Mouse (Mus musculus): ENCODE measurements around the gene Qrich1. TPM values are rescaled to one million over a fixed set of nuclear protein-coding genes. Genes with fewer than 3 reads are reported as not detected.

Gene Qrich1
- polyA plus RNA-seq, 1 experiment from 2014 or later, result 27.1 TPM

- Histone ChIP-seq H3K9me3 (ENCODE audit: low read length) (no peaks in the 10 kb centered on the region), H3K4me1 (ENCODE audit: insufficient read depth) (no peaks in the 10 kb centered on the region), H3K4me2 (ENCODE audit: low read depth, low read length) (no peak overlapping the region), H3K9ac (replicated peaks) (no peak overlapping the region; the same call in 1 of the 2 replicates), H3K36me3 (replicated peaks; ENCODE audit: insufficient read depth, low read length) (no peaks in the 10 kb centered on the region), H3K27ac (ENCODE audit: low read depth) (no peak overlapping the region), H3K4me3 (ENCODE audit: low read depth, low read length) (no peak overlapping the region), H3K27me3 (ENCODE audit: insufficient read depth, low read length) (no peaks in the 10 kb centered on the region)
- ATAC-seq (no peak), DNase-seq (no peak)
- WGBS (ENCODE audit: insufficient replicate concordance), result 43% methylated on average over 14 of the region's 14 CpGs
- TF ChIP-seq CTCF (IDR thresholded peaks at IDR 0.05; ENCODE audit: low read depth) (no peak), EP300 (IDR thresholded peaks at IDR 0.05; ENCODE audit: low read depth) (no peak)
These were observed 71.1 kb downstream of the Qrich1 start for GRCm38 (mm10) chr9:108587571-108588180.

GRCm38 (mm10) chr9:108589229-108589628 lies 72.6 kb downstream of the Qrich1 start:
- H3K27me3 ChIP-seq (ENCODE audit: insufficient read depth, low read length), result no peaks in the 10 kb centered on the region
- H3K36me3 ChIP-seq (replicated peaks; ENCODE audit: insufficient read depth, low read length), result no peaks in the 10 kb centered on the region
- WGBS (ENCODE audit: insufficient replicate concordance), result 70% methylated on average over 5 of the region's 5 CpGs
- peak; percentile 47; the same call in 1 of the 2 replicates for TF ChIP-seq CTCF (IDR thresholded peaks at IDR 0.05; ENCODE audit: low read depth)
- TF ChIP-seq EP300 (IDR thresholded peaks at IDR 0.05; ENCODE audit: low read depth), result no peak
- H3K4me1 ChIP-seq (ENCODE audit: insufficient read depth), result no peaks in the 10 kb centered on the region
- no peaks in the 10 kb centered on the region for H3K9me3 ChIP-seq (ENCODE audit: low read length)
- H3K9ac ChIP-seq (replicated peaks), result no peak overlapping the region
- DNase-seq (no peak), ATAC-seq (no peak)
- H3K4me3 ChIP-seq (ENCODE audit: low read depth, low read length), result no peak overlapping the region
- H3K27ac ChIP-seq (ENCODE audit: low read depth), result no peak overlapping the region
- H3K4me2 ChIP-seq (ENCODE audit: low read depth, low read length), result no peak overlapping the region

DNA sequence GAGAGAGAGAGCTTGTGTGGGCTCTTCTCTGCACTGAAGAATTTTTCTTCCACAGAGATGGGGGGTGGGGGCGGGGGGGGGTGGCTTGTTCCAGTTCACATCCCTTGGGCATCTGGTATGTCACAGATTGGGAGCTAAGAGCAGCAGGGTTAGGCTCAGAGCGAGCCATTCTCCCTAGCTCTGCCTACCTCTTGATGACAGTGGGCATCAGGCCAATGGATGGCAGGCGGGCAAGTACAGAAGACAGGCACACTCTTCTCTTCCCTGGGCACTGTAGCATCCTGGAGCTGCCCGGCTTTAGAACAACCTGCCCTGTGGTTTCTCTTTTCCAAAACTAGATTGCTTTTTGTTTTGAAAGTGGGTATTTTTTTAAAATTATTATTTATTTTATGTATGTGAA lies 74.9 kb downstream of the Qrich1 start:
- no peak overlapping the region for H3K9ac ChIP-seq (replicated peaks)
- no peaks in the 10 kb centered on the region for H3K4me1 ChIP-seq (ENCODE audit: insufficient read depth)
- TF ChIP-seq EP300 (IDR thresholded peaks at IDR 0.05; ENCODE audit: low read depth), result no peak
- no peak for TF ChIP-seq CTCF (IDR thresholded peaks at IDR 0.05; ENCODE audit: low read depth)

GRCm38 (mm10) chr9:108594354-108594753 lies 77.7 kb downstream of the Qrich1 start:
- Histone ChIP-seq H3K27me3 (ENCODE audit: insufficient read depth, low read length) (no peaks in the 10 kb centered on the region), H3K4me2 (ENCODE audit: low read depth, low read length) (no peak overlapping the region), H3K4me3 (ENCODE audit: low read depth, low read length) (no peak overlapping the region), H3K9ac (replicated peaks) (no peak overlapping the region), H3K4me1 (ENCODE audit: insufficient read depth) (peaks cover 8% of the 10 kb centered on the region; the same call in 1 of the 2 replicates), H3K36me3 (replicated peaks; ENCODE audit: insufficient read depth, low read length) (no peaks in the 10 kb centered on the region), H3K27ac (ENCODE audit: low read depth) (no peak overlapping the region), H3K9me3 (ENCODE audit: low read length) (no peaks in the 10 kb centered on the region)
- ATAC-seq (no peak), DNase-seq (no peak)
- no peak for TF ChIP-seq CTCF (IDR thresholded peaks at IDR 0.05; ENCODE audit: low read depth)
- TF ChIP-seq EP300 (IDR thresholded peaks at IDR 0.05; ENCODE audit: low read depth), result no peak
- 52% methylated on average over 3 of the region's 3 CpGs for WGBS (ENCODE audit: insufficient replicate concordance)

More for the DNA sequence above, 74.9 kb downstream of the Qrich1 start:
- no peaks in the 10 kb centered on the region for H3K36me3 ChIP-seq (replicated peaks; ENCODE audit: insufficient read depth, low read length)
- H3K4me2 ChIP-seq (ENCODE audit: low read depth, low read length), result no peak overlapping the region
- H3K9me3 ChIP-seq (ENCODE audit: low read length), result no peaks in the 10 kb centered on the region
- ATAC-seq, result no peak
- H3K27me3 ChIP-seq (ENCODE audit: insufficient read depth, low read length), result no peaks in the 10 kb centered on the region
- 80% methylated on average over 4 of the region's 4 CpGs for WGBS (ENCODE audit: insufficient replicate concordance)
- no peak for DNase-seq
- H3K4me3 ChIP-seq (ENCODE audit: low read depth, low read length), result no peak overlapping the region
- H3K27ac ChIP-seq (ENCODE audit: low read depth), result no peak overlapping the region

- H3K36me3 ChIP-seq (replicated peaks; ENCODE audit: insufficient read depth, low read length), result no peaks in the 10 kb centered on the region
- peak within 1 kb of the TSS; percentile 57 for H3K9ac ChIP-seq (replicated peaks)
- DNase-seq (peak; percentile 50), ATAC-seq (peak; percentile 69)
- TF ChIP-seq CTCF (IDR thresholded peaks at IDR 0.05; ENCODE audit: low read depth) (no peak), EP300 (IDR thresholded peaks at IDR 0.05; ENCODE audit: low read depth) (no peak)
- H3K27me3 ChIP-seq (ENCODE audit: insufficient read depth, low read length), result no peaks in the 10 kb centered on the region
- 7% methylated on average over 67 of the region's 69 CpGs for WGBS (ENCODE audit: insufficient replicate concordance)
- peak within 1 kb of the TSS; percentile 53 for H3K4me3 ChIP-seq (ENCODE audit: low read depth, low read length)
- H3K9me3 ChIP-seq (ENCODE audit: low read length), result no peaks in the 10 kb centered on the region
- peak within 1 kb of the TSS; percentile 84 for H3K4me2 ChIP-seq (ENCODE audit: low read depth, low read length)
- no peak within 1 kb of the TSS for H3K27ac ChIP-seq (ENCODE audit: low read depth)
- H3K4me1 ChIP-seq (ENCODE audit: insufficient read depth), result peaks cover 10% of the 10 kb centered on the region; the same call in 1 of the 2 replicates
These were observed 80.6 kb downstream of the Qrich1 start, which contains the start of gene P4htm for GRCm38 (mm10) chr9:108596998-108597764. Gene P4htm (minus strand): TSS chr9:108597667.

DNA sequence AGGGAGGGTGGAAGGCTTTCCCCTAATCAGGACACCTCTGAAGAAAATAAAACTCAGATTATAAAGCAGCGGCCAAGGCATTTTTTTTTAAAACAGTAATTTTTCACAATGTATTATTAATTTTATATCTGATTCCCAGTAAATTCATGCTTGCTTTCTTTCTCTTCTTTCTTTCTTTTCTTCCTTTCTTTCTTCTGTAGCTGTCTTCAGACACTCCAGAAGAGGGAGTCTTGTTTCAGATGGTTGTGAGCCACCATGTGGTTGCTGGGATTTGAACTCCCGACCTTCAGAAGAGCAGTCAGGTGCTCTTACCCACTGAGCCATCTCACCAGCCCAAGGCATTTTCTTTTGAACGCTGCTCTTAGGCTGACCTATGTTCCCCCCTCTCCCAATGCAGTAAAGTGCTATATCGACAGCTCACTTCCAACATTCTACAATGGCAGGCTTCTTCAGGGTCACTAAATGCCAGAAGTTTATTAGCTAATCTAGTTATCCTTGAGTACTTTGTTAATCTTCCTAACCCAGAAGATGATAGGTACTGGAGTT lies 82.5 kb downstream of the Qrich1 start:
- H3K4me3 ChIP-seq (ENCODE audit: low read depth, low read length), result no peak overlapping the region
- no peaks in the 10 kb centered on the region for H3K9me3 ChIP-seq (ENCODE audit: low read length)
- ATAC-seq (no peak), DNase-seq (no peak)
- peaks cover 10% of the 10 kb centered on the region; the same call in 1 of the 2 replicates for H3K4me1 ChIP-seq (ENCODE audit: insufficient read depth)
- no peak overlapping the region for H3K27ac ChIP-seq (ENCODE audit: low read depth)
- 73% methylated on average over 4 of the region's 4 CpGs for WGBS (ENCODE audit: insufficient replicate concordance)
- no peaks in the 10 kb centered on the region for H3K27me3 ChIP-seq (ENCODE audit: insufficient read depth, low read length)
- no peak overlapping the region for H3K9ac ChIP-seq (replicated peaks)
- no peak overlapping the region for H3K4me2 ChIP-seq (ENCODE audit: low read depth, low read length)
- no peak for TF ChIP-seq CTCF (IDR thresholded peaks at IDR 0.05; ENCODE audit: low read depth)
- TF ChIP-seq EP300 (IDR thresholded peaks at IDR 0.05; ENCODE audit: low read depth), result no peak
- H3K36me3 ChIP-seq (replicated peaks; ENCODE audit: insufficient read depth, low read length), result peaks cover 13% of the 10 kb centered on the region
